Comparison of ENCODE assay signal across 22 mouse cellular contexts in the genomic region with DNA sequence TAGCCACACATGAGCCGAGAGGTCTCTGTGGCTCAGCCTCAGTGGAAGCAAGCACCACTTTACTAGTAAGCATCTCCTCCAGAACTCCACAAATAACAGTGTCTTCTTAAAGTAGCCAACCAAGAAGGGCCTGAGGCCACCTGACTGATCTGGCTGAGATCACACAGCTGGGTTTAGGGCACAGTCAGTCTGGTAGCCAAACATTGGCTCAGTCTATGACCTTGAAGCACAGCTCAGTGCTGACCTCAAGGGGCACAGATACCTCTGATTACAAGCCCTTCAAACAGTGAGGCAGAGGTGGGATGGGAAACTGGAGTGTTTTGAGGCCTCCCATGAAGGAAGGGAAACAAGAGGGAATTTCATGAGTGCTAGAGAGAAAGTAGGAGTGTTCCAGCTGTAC. TPM values are rescaled to one million over a fixed set of nuclear protein-coding genes. Genes with fewer than 3 reads are reported as not detected.
DNase-seq lines count a peak whose midpoint lies in the region; ATAC-seq and TF ChIP-seq lines count a peak whose summit lies in the region.
"Had no signal": no experiment of that assay in that cellular context is flagged by ENCODE, and none has a peak within 500 bp of the region (broad histone marks: within the 10 kb centered on the region; RNA-seq: fewer than 3 reads in every experiment).

No protein-coding gene starts in this region.

- H3K9me3 ChIP-seq in heart, embryonic 10.5 days = no peaks in the 10 kb centered on the region
- H3K9me3 ChIP-seq in heart, embryonic 14.5 days (ENCODE audit: control insufficient read depth, low read length) = no peaks in the 10 kb centered on the region
- H3K9me3 ChIP-seq: embryonic facial prominence, embryonic 10.5 days; forebrain, embryonic 13.5 days; G1E; hindbrain, embryonic 15.5 days had no signal

- POLR2A ChIA-PET in Patski (lab: Charles Lee) = interaction anchor here (1.1 kb wide), 1 partner anchor 16 kb away, joined by 3 read pairs; no protein-coding TSS in a partner anchor

- DNase-seq in gastrocnemius, adult 18-20 months (ENCODE audit: low spot score) = peak; percentile 40
- no peak for DNase-seq in gastrocnemius, postnatal 10 days
- DNase-seq in heart, embryonic 10.5 days (ENCODE audit: low spot score) = no peak
- DNase-seq in heart, adult 9 months (ENCODE audit: low spot score in 2 of 2) = no peak
- no peak for DNase-seq in heart, adult 18-20 months
- no peak for DNase-seq in Patski (ENCODE audit: low read depth, low spot score)
- no peak for DNase-seq in Muller cell, postnatal 12 days (ENCODE audit: inconsistent ontology term)
- DNase-seq: adrenal gland, postnatal 14 days; B cell, adult 2 months; cerebellum, adult 18-20 months; cerebellum, postnatal 10 days; forebrain, postnatal 0 days; gastrocnemius, postnatal 14 days; kidney, adult 2 months had no signal

- H3K27ac ChIP-seq in heart, embryonic 10.5 days = peak overlapping the region; percentile 69
- H3K27ac ChIP-seq in heart, embryonic 14.5 days (replicated peaks in 1 of 2; ENCODE audit: control insufficient read depth in 1 of 2, insufficient read depth in 1 of 2, low read depth in 2 of 2, low read length in 2 of 2) = peak overlapping the region; percentile 58 to 74
- H3K27ac ChIP-seq: embryonic facial prominence, embryonic 10.5 days; forebrain, embryonic 13.5 days; hindbrain, embryonic 15.5 days had no signal

- WGBS in heart, embryonic 10.5 days = 93% methylated on average over 1 of the region's 1 CpGs
- 79% methylated on average over 1 of the region's 1 CpGs for WGBS in heart, embryonic 14.5 days

- no peak overlapping the region for H3K4me3 ChIP-seq in heart, embryonic 10.5 days
- H3K4me3 ChIP-seq in heart, embryonic 14.5 days (ENCODE audit: control insufficient read depth in 1 of 2, insufficient read depth in 1 of 2, low read depth in 1 of 2, low read length in 2 of 2) = no peak overlapping the region
- H3K4me3 ChIP-seq: embryonic facial prominence, embryonic 10.5 days; forebrain, embryonic 13.5 days; hindbrain, embryonic 15.5 days had no signal

- H3K4me2 ChIP-seq in heart, embryonic 14.5 days (ENCODE audit: low read length) = no peak overlapping the region
- H3K4me2 ChIP-seq: forebrain, embryonic 13.5 days; hindbrain, embryonic 15.5 days had no signal

- CTCF ChIA-PET in Patski (lab: Charles Lee) = interaction anchor here (1.3 kb wide), 2 partner anchors 8 to 14 kb away, joined by 3 to 4 read pairs; no protein-coding TSS in a partner anchor

- no peak for TF ChIP-seq CTCF in Patski (IDR thresholded peaks at IDR 0.05)

- H3K4me1 ChIP-seq in heart, embryonic 10.5 days = peaks cover 31% of the 10 kb centered on the region
- H3K4me1 ChIP-seq in heart, embryonic 14.5 days (ENCODE audit: control insufficient read depth in 2 of 2, insufficient read depth in 2 of 2, low read length in 2 of 2) = peaks cover 14 to 29% of the 10 kb centered on the region in 2 experiments
- H3K4me1 ChIP-seq: embryonic facial prominence, embryonic 10.5 days; forebrain, embryonic 13.5 days had no signal

- no peak for ATAC-seq in heart, embryonic 14.5 days (ENCODE audit: insufficient number of reproducible peaks, insufficient read depth, low FRiP score, low read depth)
- ATAC-seq in Patski = peak; percentile 31
- ATAC-seq: activated CD4-positive, CD25-positive, alpha-beta regulatory T cell, adult 4 months; CD4-positive, CD25-positive, alpha-beta regulatory T cell, adult 4 months; forebrain, embryonic 13.5 days; forebrain, postnatal 0 days; intestine, embryonic 16.5 days had no signal

- H3K36me3 ChIP-seq in heart, embryonic 10.5 days = 0 out of 2 replicates have a peak, but pooled peaks cover 6% of the 10 kb centered on the region
- no peaks in the 10 kb centered on the region for H3K36me3 ChIP-seq in heart, embryonic 14.5 days (ENCODE audit: control insufficient read depth, insufficient read depth, low read length)
- H3K36me3 ChIP-seq: hindbrain, embryonic 15.5 days had no signal

- H3K9ac ChIP-seq in heart, embryonic 14.5 days (ENCODE audit: low read length) = peak overlapping the region; percentile 35
- H3K9ac ChIP-seq: forebrain, embryonic 13.5 days; forebrain, postnatal 0 days; hindbrain, embryonic 15.5 days had no signal

- in situ Hi-C loops in Patski (cut with MboI; ENCODE audit: low pct_unique_long_range_greater_than_20kb) = no loop called here

- H3K27me3 ChIP-seq in heart, embryonic 10.5 days (ENCODE audit: insufficient read depth, poor library complexity, severe bottlenecking) = no peaks in the 10 kb centered on the region
- no peaks in the 10 kb centered on the region for H3K27me3 ChIP-seq in heart, embryonic 14.5 days (ENCODE audit: control insufficient read depth, insufficient read depth, low read length)
- no peaks in the 10 kb centered on the region for H3K27me3 ChIP-seq in Patski
- H3K27me3 ChIP-seq: forebrain, embryonic 13.5 days; hindbrain, embryonic 15.5 days had no signal

RNA-seq across cellular contexts. Expression of a gene that starts 20.2 kb away (rescaled TPM):
- 10 to 100 TPM; 48.0 to 51.1 TPM for total RNA-seq in gastrocnemius, adult 18-20 months (2021)
- 10 to 100 TPM; 23.3 to 25.3 TPM for total RNA-seq in gastrocnemius, postnatal 10 days (2021)
- 21.5 and 23.8 TPM in 2 replicates for polyA plus RNA-seq in heart, embryonic 10.5 days (2016; fragmentation: Nextera tagmentation; extraction: Ambion mirVana)
- polyA plus RNA-seq in heart, embryonic 14.5 days (2014; fragmentation: Nextera tagmentation; extraction: Ambion mirVana) = 14.4 and 14.8 TPM in 2 replicates
- total RNA-seq in heart, adult 18-20 months (2021) = 10 to 100 TPM; 73.6 to 73.7 TPM
- polyA plus RNA-seq in Patski (2021) = 40.3 TPM

RNA-seq across cellular contexts. Expression of a gene that starts 35.4 kb away (rescaled TPM):
- total RNA-seq in gastrocnemius, adult 18-20 months (2021) = 10 to 100 TPM in 1 of 2 experiments, 1 to 10 TPM in 1; 7.4 to 15.8 TPM
- 1 to 10 TPM; 7.0 to 9.3 TPM for total RNA-seq in gastrocnemius, postnatal 10 days (2021)
- polyA plus RNA-seq in heart, embryonic 10.5 days (2016; fragmentation: Nextera tagmentation; extraction: Ambion mirVana) = 12.7 and 14.9 TPM in 2 replicates
- 7.3 and 7.8 TPM in 2 replicates for polyA plus RNA-seq in heart, embryonic 14.5 days (2014; fragmentation: Nextera tagmentation; extraction: Ambion mirVana)
- 1 to 10 TPM; 7.3 to 9.8 TPM for total RNA-seq in heart, adult 18-20 months (2021)
- polyA plus RNA-seq in Patski (2021) = 9.8 TPM

RNA-seq across cellular contexts. Expression of a gene that starts 37.6 kb away (rescaled TPM):
- total RNA-seq in gastrocnemius, adult 18-20 months (2021) = 10 to 100 TPM; 21.2 to 22.6 TPM
- 10 to 100 TPM; 27.5 to 38.9 TPM for total RNA-seq in gastrocnemius, postnatal 10 days (2021)
- polyA plus RNA-seq in heart, embryonic 10.5 days (2016; fragmentation: Nextera tagmentation; extraction: Ambion mirVana) = 75.0 and 83.0 TPM in 2 replicates
- polyA plus RNA-seq in heart, embryonic 14.5 days (2014; fragmentation: Nextera tagmentation; extraction: Ambion mirVana) = 30.9 and 34.7 TPM in 2 replicates
- total RNA-seq in heart, adult 18-20 months (2021) = 10 to 100 TPM; 23.1 to 33.6 TPM
- polyA plus RNA-seq in Patski (2021) = 61.6 TPM

RNA-seq across cellular contexts. Expression of a gene that starts 58.2 kb away (rescaled TPM):
- 10 to 100 TPM; 61.8 to 61.9 TPM for total RNA-seq in gastrocnemius, adult 18-20 months (2021)
- 100 to 1,000 TPM in 1 of 2 experiments, 10 to 100 TPM in 1; 89.9 to 102 TPM for total RNA-seq in gastrocnemius, postnatal 10 days (2021)
- 98.6 and 104 TPM in 2 replicates for polyA plus RNA-seq in heart, embryonic 10.5 days (2016; fragmentation: Nextera tagmentation; extraction: Ambion mirVana)
- polyA plus RNA-seq in heart, embryonic 14.5 days (2014; fragmentation: Nextera tagmentation; extraction: Ambion mirVana) = 122 and 126 TPM in 2 replicates
- total RNA-seq in heart, adult 18-20 months (2021) = 100 to 1,000 TPM; 118 to 130 TPM
- 83.7 TPM for polyA plus RNA-seq in Patski (2021)

RNA-seq across cellular contexts. Expression of a gene that starts 59.2 kb away (rescaled TPM):
- 1,000 to 10,000 TPM; 1,126 to 1,216 TPM for total RNA-seq in gastrocnemius, adult 18-20 months (2021)
- 100 to 1,000 TPM; 824 to 997 TPM for total RNA-seq in gastrocnemius, postnatal 10 days (2021)
- 42.0 and 60.3 TPM in 2 replicates for polyA plus RNA-seq in heart, embryonic 10.5 days (2016; fragmentation: Nextera tagmentation; extraction: Ambion mirVana)
- polyA plus RNA-seq in heart, embryonic 14.5 days (2014; fragmentation: Nextera tagmentation; extraction: Ambion mirVana) = 97.0 and 98.3 TPM in 2 replicates
- 100 to 1,000 TPM; 474 to 492 TPM for total RNA-seq in heart, adult 18-20 months (2021)
- 23.0 TPM for polyA plus RNA-seq in Patski (2021)
